Mouse (Mus musculus) heart, postnatal 14 days (tissue): Measurements from ENCODE around the gene Nol9. TPM values are rescaled to one million over a fixed set of nuclear protein-coding genes. Genes with fewer than 3 reads are reported as not detected.

Experiments
- DNase-seq, 2 experiments: peaks; one replicate each; pipeline ENCODE4 v3.0.0; 2021 to 2022
- intact Hi-C: fragments of 180-260 bp; cut with DNase I; formaldehyde crosslinking; loops from one replicate; pipeline ENCODE4 v1.15.1; 2025
- total RNA-seq, 2 experiments: library from RNA; stranded (reverse); gene quantifications; 2 replicates each; pipeline ENCODE4 v1.2.3; 2021

The Nol9 gene
- total RNA-seq, 2 experiments from 2014 or later: 10.5 to 10.9 TPM

DNA sequence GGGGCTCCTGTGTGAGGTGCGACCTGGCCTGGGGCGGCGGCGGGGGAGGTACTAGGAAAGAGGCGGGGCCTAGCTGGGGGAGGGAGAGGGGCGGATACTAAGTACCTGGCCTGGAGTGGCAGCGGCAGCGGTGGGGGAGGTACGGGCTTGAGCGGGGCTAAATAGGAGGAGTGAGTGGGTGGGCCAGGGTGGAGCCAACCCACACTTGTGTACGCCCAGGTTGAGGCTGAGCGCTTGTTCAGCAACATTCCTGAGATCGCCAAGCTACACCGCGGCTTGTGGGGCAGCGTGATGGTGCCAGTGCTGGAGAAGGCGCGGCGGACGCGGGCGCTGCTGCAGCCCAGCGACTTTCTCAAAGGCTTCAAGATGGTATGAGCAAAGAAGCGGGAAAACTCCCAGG is 68.4 kb downstream of the Nol9 start:
- DNase-seq: no peak

DNA sequence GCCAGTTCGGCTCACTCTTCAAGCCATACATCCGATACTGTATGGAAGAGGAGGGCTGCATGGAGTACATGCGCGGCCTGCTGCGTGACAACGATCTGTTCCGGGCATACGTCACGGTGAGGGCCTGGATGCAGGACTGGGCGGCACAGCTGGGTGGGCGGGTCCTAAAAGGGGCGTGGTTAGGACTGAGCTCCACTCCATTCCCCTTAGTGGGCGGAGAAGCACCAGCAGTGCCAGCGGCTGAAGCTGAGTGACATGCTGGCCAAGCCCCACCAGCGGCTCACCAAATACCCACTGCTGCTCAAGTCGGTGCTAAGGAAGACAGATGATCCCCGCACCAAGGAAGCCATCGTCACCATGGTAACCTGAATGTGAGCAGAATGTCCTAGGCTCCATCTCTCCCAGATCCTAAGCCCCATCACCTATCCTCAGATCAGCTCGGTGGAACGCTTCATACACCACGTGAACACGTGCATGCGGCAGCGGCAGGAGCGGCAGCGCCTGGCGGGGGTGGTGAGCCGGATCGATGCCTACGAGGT is 68.9 kb downstream of the Nol9 start:
- DNase-seq: no peak
- intact Hi-C loops: no loop called here

More for the DNA sequence above, 68.4 kb downstream of the Nol9 start:
- intact Hi-C loops: no loop called here

DNA sequence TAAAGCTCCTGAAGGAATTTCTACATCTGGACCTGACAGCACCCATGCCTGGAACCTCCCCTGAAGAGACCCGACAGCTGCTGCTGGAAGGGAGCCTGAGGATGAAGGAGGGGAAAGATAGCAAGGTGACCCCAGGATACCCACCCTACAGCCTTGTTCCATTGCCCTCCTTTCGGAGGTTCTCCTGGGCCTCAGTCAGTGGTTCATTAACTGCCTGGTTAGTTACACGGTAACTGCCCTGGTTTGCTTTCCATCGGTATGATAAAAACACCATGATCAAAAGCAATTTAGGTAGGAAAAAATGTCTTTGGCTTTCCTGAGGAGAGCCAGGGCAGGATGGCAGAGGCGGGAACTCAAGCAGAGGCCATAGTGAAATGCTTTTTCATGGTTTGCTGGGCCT is 69.6 kb downstream of the Nol9 start:
- no peak for DNase-seq
- intact Hi-C loops: no loop called here

DNA sequence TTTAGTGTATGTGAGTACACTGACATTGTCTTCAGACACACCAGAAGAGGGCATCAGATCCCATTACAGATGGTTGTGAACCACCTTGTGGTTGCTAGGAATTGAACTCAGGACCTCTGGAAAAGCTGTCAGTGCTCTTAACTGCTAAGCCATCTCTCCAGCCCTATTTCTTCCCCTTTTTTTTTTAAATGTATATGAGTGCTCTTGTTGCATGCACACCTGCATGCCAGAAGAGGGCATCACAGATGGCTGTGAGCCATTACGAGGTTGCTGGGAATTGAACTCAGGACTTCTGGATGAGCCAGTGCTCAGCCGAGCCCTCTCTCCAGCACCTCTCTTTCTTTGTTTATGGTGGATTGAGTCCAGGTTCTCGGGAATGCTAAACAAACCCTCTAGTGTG is 70.4 kb downstream of the Nol9 start:
- no peak for DNase-seq
- intact Hi-C loops: no loop called here

DNA sequence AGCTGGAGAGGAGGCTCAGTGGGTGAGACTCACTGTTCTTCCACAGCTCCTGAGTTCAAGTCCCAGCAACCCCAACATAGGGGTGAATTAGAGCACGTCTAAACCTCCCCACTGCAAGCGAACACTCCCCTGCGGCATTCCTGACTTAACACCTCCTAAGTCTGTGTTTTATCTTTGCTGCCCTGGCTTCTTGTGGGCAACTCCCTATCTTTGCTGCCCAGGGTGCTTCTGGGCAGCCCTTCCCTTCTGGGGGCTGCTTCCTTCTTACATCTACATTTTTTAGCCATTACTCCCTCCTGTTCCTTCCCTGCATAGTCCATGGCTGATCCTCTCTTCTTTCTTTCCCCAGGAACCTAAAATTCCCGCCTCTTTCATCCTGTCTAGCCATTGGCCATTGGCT is 71.6 kb downstream of the Nol9 start:
- intact Hi-C loops: no loop called here
- no peak for DNase-seq

Other genes starting within 250 kb of the Nol9 start
- 100 to 1,000 TPM; 193 to 199 TPM for gene Camta1, start 177.4 kb upstream of the Nol9 start, total RNA-seq
- gene Dnajc11, start 105.6 kb upstream of the Nol9 start, total RNA-seq: 100 to 1,000 TPM in 1 of 2 experiments, 10 to 100 TPM in 1; 94.7 to 103 TPM
- 10 to 100 TPM; 13.9 to 14.5 TPM for gene Thap3, start 50.3 kb upstream of the Nol9 start, total RNA-seq
- 1 to 10 TPM; 7.6 to 8.5 TPM for gene Phf13, start 43.1 kb upstream of the Nol9 start, total RNA-seq
- 10 to 100 TPM; 53.0 to 56.9 TPM for gene Klhl21, start 30.5 kb upstream of the Nol9 start, total RNA-seq
- 1 to 10 TPM; 4.7 to 7.5 TPM for gene Zbtb48, start 11.7 kb upstream of the Nol9 start, total RNA-seq
- gene Tas1r1, start 753 bp upstream of the Nol9 start, total RNA-seq: under 1 TPM in 1 of 2 experiments, not detected in 1; 0.07 TPM
- gene Plekhg5, start 33.2 kb downstream of the Nol9 start, total RNA-seq: 10 to 100 TPM; 27.0 to 28.9 TPM
- 1 to 10 TPM; 4.0 to 6.7 TPM for gene Tnfrsf25, start 76.6 kb downstream of the Nol9 start, total RNA-seq
- gene Espn, start 113.0 kb downstream of the Nol9 start, total RNA-seq: 1 to 10 TPM; 1.4 to 2.0 TPM
- not detected for gene Hes2, start 119.5 kb downstream of the Nol9 start, total RNA-seq
- gene Acot7, start 138.8 kb downstream of the Nol9 start, total RNA-seq: 10 to 100 TPM; 37.3 to 39.3 TPM
- 10 to 100 TPM; 19.9 to 20.6 TPM for gene Gpr153, start 234.9 kb downstream of the Nol9 start, total RNA-seq